Mouse (Mus musculus): ENCODE results near the gene Golph3.

DNA sequence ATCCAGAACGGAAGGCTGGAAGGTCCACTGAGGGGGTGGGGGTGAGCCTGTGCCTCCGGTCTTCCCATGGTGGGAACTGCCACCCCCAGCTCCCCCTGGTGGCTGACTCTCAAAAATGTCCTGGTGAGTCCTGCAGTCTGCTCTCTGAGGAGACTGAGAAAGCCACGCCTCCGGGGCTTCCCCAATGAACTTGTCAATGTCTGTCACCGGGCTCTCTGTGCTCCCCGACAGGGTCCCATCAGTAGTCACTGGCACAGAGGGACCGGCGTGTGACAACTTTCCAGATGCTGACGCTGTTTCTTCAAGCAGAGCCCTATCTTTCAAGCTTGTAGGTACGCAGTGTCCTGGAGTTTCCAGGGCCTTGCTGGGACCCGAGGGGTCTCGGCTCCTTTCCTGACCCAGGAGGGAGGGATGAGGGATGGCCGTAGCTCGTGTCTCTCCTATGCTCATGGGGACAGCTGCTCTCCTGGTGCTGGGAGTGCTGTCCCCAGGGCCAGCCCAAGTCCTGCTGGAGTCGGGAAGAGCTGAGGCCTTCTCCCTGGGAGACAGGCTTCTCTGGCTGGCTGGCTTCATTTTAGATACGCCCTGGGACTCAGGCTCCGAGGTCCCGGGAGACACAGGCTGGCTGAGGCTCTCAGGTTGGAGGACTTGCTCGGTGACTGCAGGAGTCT is 54.5 kb downstream of the Golph3 start:
- peak; percentile 81 for TF ChIP-seq CTCF (IDR thresholded peaks at IDR 0.05; ENCODE audit: borderline replicate concordance, extremely low read depth, insufficient read depth, insufficient read length)
- no peak for TF ChIP-seq POLR2A (IDR thresholded peaks at IDR 0.05; ENCODE audit: borderline replicate concordance, extremely low read depth, insufficient read depth, insufficient read length, poor library complexity, severe bottlenecking)

Data from brain, embryonic 14.5 days (tissue).